Mouse (Mus musculus): Measurements from ENCODE around the gene Atp6v1fnb.

DNA sequence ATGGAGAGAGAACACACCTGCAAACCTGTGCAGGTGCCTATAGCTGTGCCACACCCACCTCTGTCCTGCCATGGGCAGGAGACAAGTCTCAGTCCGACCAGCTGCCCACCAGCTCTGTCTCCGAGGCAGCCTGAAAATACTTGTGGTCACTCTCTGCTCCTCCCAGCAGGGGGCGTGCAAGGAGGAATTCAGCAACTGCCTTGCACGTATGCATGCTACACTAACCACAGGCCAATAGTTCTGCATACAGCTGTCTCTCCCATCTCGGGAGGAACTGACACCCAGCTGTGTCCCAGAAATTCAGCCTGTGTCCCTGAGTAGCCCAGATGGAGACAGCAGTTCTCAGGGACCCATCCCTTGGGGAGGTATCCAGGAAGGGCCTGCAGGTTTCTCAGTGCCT, 45.9 kb downstream of the Atp6v1fnb start:
- TF ChIP-seq CTCF (IDR thresholded peaks at IDR 0.05; ENCODE audit: extremely low read depth, insufficient read depth, insufficient read length, insufficient replicate concordance) (peak; percentile 95), POLR2A (IDR thresholded peaks at IDR 0.05; ENCODE audit: low read depth, low read length) (no peak)
